Comparison of ENCODE assay signal across 16 mouse cellular contexts in genomic region chr3:103473336-103473735, GRCm38 (mm10).
DNase-seq lines count a peak whose midpoint lies in the region; ATAC-seq lines count a peak whose summit lies in the region.
"Had no signal": no experiment of that assay in that cellular context is flagged by ENCODE, and none has a peak within 500 bp of the region (broad histone marks: within the 10 kb centered on the region; RNA-seq: fewer than 3 reads in every experiment).

No protein-coding gene starts in this region.

- H3K4me1 ChIP-seq in kidney, embryonic 15.5 days: no peaks in the 10 kb centered on the region
- no peaks in the 10 kb centered on the region for H3K4me1 ChIP-seq in embryonic facial prominence, embryonic 15.5 days
- peaks cover 4% of the 10 kb centered on the region; the same call in 1 of the 2 replicates for H3K4me1 ChIP-seq in stomach, embryonic 15.5 days
- H3K4me1 ChIP-seq: embryonic facial prominence, embryonic 13.5 days; heart, embryonic 15.5 days; liver, embryonic 15.5 days; midbrain, embryonic 12.5 days; neural tube, embryonic 13.5 days had no signal

- no peaks in the 10 kb centered on the region for H3K9me3 ChIP-seq in kidney, embryonic 15.5 days (replicated peaks)
- no peaks in the 10 kb centered on the region for H3K9me3 ChIP-seq in embryonic facial prominence, embryonic 15.5 days (replicated peaks)
- no peaks in the 10 kb centered on the region for H3K9me3 ChIP-seq in stomach, embryonic 15.5 days
- H3K9me3 ChIP-seq: embryonic facial prominence, embryonic 13.5 days; G1E; heart, embryonic 15.5 days; liver, embryonic 15.5 days; midbrain, embryonic 12.5 days; neural tube, embryonic 13.5 days had no signal

- H3K36me3 ChIP-seq in kidney, embryonic 15.5 days: no peaks in the 10 kb centered on the region
- H3K36me3 ChIP-seq in embryonic facial prominence, embryonic 15.5 days: no peaks in the 10 kb centered on the region
- no peaks in the 10 kb centered on the region for H3K36me3 ChIP-seq in stomach, embryonic 15.5 days
- H3K36me3 ChIP-seq: embryonic facial prominence, embryonic 13.5 days; G1E; heart, embryonic 15.5 days; liver, embryonic 15.5 days; midbrain, embryonic 12.5 days; neural tube, embryonic 13.5 days had no signal

- no peak overlapping the region for H3K27ac ChIP-seq in kidney, embryonic 15.5 days
- H3K27ac ChIP-seq in embryonic facial prominence, embryonic 15.5 days (replicated peaks): no peak overlapping the region
- H3K27ac ChIP-seq in stomach, embryonic 15.5 days: peak overlapping the region; percentile 40; the same call in 1 of the 2 replicates
- H3K27ac ChIP-seq: embryonic facial prominence, embryonic 13.5 days; heart, embryonic 15.5 days; liver, embryonic 15.5 days; midbrain, embryonic 12.5 days; neural tube, embryonic 13.5 days had no signal

- H3K4me3 ChIP-seq in kidney, embryonic 15.5 days (replicated peaks): no peak overlapping the region
- H3K4me3 ChIP-seq in embryonic facial prominence, embryonic 15.5 days (replicated peaks): no peak overlapping the region
- no peak overlapping the region for H3K4me3 ChIP-seq in stomach, embryonic 15.5 days (replicated peaks)
- H3K4me3 ChIP-seq: embryonic facial prominence, embryonic 13.5 days; heart, embryonic 15.5 days; liver, embryonic 15.5 days; midbrain, embryonic 12.5 days; neural tube, embryonic 13.5 days had no signal

- no peak overlapping the region for H3K4me2 ChIP-seq in kidney, embryonic 15.5 days
- H3K4me2 ChIP-seq in embryonic facial prominence, embryonic 15.5 days (replicated peaks): no peak overlapping the region
- H3K4me2 ChIP-seq in stomach, embryonic 15.5 days: no peak overlapping the region
- H3K4me2 ChIP-seq: embryonic facial prominence, embryonic 13.5 days; heart, embryonic 15.5 days; liver, embryonic 15.5 days; midbrain, embryonic 12.5 days; neural tube, embryonic 13.5 days had no signal

- H3K27me3 ChIP-seq in kidney, embryonic 15.5 days: no peaks in the 10 kb centered on the region
- no peaks in the 10 kb centered on the region for H3K27me3 ChIP-seq in embryonic facial prominence, embryonic 15.5 days
- H3K27me3 ChIP-seq in stomach, embryonic 15.5 days (replicated peaks): no peaks in the 10 kb centered on the region
- H3K27me3 ChIP-seq: embryonic facial prominence, embryonic 13.5 days; heart, embryonic 15.5 days; liver, embryonic 15.5 days; midbrain, embryonic 12.5 days; neural tube, embryonic 13.5 days had no signal

- peak; percentile 7 to 22 for DNase-seq in kidney, postnatal 25 days
- peak; percentile 24 for DNase-seq in heart, postnatal 4 days
- DNase-seq in cerebellum, adult 8-10 months: no peak
- no peak for DNase-seq in ovary, postnatal 36 days (ENCODE audit: low spot score)
- DNase-seq: cerebellum, postnatal 25 days; left cerebral cortex, postnatal 4 days; right cerebral cortex, adult 18-20 months had no signal

- no peak for ATAC-seq in kidney, embryonic 15.5 days (replicated peaks; ENCODE audit: low FRiP score)
- ATAC-seq in embryonic facial prominence, embryonic 15.5 days (ENCODE audit: insufficient number of reproducible peaks, low FRiP score, low TSS enrichment, low read depth): 0 out of 2 replicates have a peak, but pooled peaks have one; percentile 24
- no peak for ATAC-seq in stomach, embryonic 15.5 days (ENCODE audit: insufficient read depth, low FRiP score, low read depth)

- H3K9ac ChIP-seq in kidney, embryonic 15.5 days: no peak overlapping the region
- no peak overlapping the region for H3K9ac ChIP-seq in embryonic facial prominence, embryonic 15.5 days
- H3K9ac ChIP-seq in stomach, embryonic 15.5 days: no peak overlapping the region
- H3K9ac ChIP-seq: embryonic facial prominence, embryonic 13.5 days; heart, embryonic 15.5 days; liver, embryonic 15.5 days; midbrain, embryonic 12.5 days; neural tube, embryonic 13.5 days had no signal

- WGBS in kidney, embryonic 15.5 days: 66% methylated on average over 2 of the region's 2 CpGs
- 60% methylated on average over 2 of the region's 2 CpGs for WGBS in embryonic facial prominence, embryonic 15.5 days
- 54% methylated on average over 2 of the region's 2 CpGs for WGBS in stomach, embryonic 15.5 days

Comparison
In these comparisons a context has a peak if more than half of its experiments do, and no peak if none do; other contexts are left out.
1. DNase-seq: peak in kidney, postnatal 25 days (2 of 2) and heart, postnatal 4 days (single experiment); none in cerebellum, adult 8-10 months (single experiment) and ovary, postnatal 36 days (single experiment).